Mouse (Mus musculus) lung, postnatal 0 days (tissue): ENCODE measurements around the gene Sox15.
"Not testable (repeated sequence)": the region's sequence is repeated elsewhere in the genome, so short reads cannot be mapped to it uniquely, and the experiment has no call there.

Experiments used
- CTCF ChIP-seq: IDR thresholded peaks from 2 replicates; pipeline ENCODE4 v1.5.1; 2016; ENCODE audit warnings: antibody characterized with exemption, mild to moderate bottlenecking
- EP300 ChIP-seq: IDR thresholded peaks from 2 replicates; pipeline ENCODE4 v1.6.1; 2016; ENCODE audit warnings: antibody characterized with exemption, mild to moderate bottlenecking, control low read depth

DNA sequence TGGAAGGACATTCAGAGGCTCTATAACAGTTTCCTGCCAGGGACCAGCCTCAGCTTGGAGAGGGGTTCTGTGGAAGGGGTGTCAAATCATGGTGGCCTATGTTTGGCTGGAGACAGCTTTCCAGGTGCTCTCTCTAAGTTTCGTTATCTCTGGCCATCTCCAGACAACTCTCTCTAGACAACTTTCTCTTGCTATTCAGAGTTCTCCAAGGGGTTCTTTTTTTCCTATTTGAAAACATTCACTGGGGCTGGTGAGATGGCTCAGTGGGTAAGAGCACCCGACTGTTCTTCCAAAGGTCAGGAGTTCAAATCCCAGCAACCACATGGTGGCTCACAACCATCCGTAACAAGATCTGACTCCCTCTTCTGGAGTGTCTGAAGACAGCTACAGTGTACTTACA lies 48.3 kb downstream of the Sox15 start:
- not testable (repeated sequence) for TF ChIP-seq CTCF, EP300
